Mouse (Mus musculus): ENCODE results near the gene Mphosph9.

Mphosph9 gene

DNA sequence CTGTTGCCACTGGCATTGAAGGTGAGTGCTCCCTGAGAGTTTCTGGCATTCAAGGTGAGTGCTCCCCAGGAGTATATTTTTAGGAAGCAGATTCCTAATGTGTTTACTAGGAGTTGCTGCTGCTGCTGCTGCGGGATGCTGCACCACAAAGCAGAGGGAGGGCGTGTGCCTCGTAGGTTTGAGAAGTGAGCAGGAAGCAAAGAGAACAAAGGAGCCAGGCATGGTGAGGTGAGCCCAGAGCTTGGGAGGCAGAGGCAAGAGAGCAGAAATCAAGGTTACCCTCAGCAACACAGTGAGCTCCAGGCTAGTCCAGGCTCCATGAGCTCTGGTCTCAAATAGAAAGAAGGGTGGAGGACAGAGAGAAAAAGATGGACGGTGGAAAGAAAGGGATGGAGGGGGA is 64.5 kb downstream of the Mphosph9 start:
- no peak for DNase-seq

DNA sequence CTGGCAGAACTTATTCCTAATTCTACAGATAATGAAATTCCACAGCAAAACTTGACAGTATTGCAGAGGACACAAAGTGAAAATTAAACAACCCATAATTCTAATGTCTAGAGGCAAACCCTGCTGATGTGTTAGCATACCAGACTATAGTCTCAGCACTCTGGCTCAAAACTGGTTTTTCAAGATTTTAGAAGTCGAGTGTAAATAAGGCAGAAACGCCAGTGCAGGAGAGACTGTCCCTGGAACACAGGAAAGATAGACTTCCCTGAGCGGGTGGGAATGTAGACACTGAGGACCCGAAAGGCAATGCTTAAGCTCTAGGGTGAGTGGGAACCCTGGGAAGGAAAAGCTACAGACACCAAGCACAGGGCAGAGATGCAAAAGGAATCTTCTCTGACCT is 65.7 kb downstream of the Mphosph9 start:
- DNase-seq, result no peak

DNA sequence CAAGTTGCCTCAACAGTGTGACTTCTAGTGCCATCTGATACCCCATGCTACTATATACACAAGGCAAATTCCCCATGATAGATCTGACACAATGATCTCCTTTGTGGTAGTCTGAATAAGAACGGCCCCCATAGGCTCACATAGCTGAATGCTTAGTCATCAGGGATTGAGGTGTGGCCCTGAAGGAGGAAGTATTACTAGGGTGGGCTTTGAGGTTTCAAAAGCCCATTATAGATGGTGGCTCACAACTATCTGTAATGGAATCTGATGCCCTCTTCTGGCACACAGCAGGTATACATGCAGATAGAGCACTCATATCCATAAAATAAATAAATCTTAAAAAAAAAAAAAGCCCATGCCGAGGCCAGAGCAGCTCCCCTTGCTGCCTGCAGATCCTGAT is 68.6 kb downstream of the Mphosph9 start:
- no peak for DNase-seq

DNA sequence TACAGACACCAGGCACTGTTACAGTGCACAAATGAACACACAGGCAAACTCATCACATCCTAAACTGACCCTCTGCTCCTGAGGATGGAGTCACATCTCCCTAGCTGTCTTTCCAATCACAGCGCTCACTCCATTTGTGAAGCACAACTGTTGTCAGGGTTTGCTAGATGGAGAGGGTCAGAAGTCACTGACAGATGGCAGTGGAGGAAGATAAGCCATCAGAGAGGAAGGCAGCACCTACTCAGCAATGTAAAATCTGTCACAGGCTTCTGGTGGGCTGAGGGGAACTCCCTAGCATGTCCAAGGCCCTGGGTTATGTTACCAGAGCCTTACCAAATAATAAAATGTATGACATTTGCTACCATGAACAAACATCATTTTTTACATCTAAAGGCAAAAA is 69.7 kb downstream of the Mphosph9 start:
- DNase-seq, result no peak

DNA sequence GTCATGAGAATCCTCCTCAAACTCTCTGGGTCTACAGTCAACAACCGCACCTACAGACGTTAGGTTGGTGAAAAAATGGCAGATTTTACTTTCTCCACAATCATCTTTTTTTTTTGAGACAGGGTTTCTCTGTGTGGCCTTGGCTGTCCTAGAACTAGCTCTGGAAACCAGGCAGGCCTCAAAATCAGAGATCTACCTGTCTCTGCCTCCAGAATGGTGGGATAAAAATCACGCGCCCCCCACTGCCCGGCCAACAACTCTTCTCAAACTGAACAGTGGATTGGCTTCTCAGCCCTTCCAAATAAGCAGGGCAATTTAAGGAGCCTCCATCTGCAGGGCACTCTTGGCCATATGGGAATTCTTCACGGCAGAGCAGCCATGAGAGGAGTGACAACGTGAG is 72.6 kb downstream of the Mphosph9 start:
- no peak for DNase-seq

DNA sequence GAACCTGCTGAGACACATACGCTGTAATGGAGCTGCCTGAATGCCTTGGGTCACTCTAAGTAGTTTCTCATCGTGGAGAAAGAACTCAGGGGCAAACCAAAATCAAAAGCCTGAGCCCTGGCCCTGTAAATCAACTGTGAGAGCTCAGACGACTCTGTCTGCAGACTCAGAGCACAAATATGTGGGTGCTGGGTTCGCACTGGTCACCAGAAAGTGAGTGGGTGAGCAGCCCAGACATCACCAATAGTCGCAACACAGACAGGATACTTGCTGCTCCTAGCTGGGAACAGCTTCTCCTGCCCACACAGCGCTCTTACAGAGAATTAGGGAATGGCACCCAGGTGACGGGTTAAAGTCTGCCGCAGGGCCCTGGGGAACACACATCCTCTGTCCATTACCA is 74.2 kb downstream of the Mphosph9 start:
- no peak for DNase-seq

DNA sequence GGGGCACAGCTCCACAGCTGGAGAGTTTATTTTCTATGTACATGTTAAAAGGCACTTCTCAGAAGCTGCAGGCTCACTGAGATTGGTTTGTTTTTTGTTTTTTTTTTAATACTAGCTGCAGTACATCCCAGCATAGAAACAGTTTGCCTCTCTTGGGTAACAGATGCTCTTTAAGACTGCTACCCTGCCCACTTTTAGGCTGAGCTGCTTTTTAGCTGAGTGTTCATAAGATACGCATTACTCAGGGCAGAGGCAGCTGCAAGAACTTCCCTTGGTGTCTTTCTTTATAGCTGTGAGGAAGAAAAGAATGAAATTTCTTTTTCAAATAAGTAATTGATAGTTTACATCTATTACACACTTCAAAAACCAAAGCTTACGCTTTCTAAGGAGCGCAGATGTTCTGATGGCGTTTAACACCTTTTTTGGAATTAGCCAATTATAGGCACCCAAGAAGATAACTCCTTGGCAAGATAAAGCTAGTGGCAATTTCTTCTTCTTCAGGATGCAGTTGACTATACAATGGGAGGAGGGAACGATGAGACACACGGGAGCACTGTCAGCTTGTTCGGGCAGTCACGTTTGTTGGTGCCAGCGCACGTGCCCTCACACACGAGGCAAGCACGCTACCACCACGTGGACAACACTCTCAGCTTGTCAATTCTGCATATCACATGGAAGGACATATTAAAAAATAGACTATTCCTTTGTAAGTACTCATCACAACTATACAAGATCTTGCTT is 75.0 kb downstream of the Mphosph9 start:
- DNase-seq, result no peak

DNA sequence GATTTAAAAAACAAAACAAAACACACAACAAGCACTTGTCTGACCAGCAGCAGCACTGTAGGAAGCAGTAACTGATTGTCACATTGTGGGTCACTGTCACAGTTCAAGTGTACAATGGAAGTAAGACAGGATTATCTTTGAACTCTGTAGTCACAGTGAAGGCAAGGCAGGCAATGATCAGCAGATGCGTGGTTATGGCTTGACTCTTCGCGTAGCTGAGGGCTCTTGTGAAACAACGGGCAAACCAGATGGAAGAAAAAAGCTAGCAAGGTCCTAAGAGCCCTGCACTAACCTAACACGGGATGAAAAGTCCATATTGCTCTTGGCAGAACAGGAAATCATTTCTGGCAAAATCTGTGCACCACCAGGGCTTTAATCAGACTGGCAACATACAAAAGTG is 76.7 kb downstream of the Mphosph9 start:
- no peak for DNase-seq

DNA sequence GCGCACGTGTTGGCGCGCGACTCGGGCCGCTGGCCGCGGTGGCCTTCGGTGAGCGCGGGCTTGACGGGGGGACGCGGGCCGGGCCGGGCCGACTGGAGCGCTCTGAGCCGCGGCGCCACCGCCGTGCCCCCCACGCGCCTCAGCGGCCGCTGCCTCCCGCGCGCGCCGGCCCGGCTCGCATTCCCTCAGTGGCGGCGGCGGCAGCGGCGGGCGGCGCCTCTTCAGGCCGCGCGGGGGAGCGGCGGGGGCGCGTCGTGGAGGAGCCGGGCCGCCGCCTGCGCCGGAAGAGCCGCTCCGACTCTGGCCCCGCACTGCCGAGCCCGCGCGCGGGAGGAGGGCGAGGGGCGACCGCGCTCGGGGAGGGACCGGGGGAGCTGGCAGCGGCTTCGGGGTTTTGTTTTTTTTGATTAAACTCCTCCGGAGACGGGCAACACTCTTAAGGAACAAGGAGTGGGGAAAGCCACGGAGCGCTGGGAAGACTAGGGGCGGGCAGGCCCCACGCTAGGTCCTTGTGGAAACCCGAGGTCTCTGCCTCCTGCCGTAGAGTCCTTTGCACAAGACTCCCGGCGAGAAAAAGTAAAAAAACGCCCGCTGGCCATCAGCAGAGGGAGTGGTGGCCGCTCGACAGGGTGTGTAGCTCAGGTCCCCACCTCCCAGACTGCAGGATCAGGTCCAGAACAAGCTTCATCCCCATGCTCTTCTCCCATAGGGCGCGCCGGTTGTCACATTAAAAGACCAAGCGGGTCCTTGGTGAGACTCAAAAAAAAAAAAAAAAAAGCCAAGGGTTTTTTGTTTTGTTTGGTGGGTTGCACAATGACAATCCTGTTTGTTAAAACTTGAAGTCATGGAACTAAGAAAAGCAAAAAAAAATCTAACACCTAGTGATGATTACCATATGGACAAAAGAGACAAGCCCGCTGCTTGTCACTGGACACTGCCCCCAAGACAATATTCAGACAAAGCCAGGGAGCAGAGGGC is 77.9 kb downstream of the Mphosph9 start, which contains the start of gene Pitpnm2:
TSS of gene Pitpnm2 (minus strand) at position 147 of the 978 bp plus-strand sequence.
- DNase-seq, result peak; percentile 70 to 83

DNA sequence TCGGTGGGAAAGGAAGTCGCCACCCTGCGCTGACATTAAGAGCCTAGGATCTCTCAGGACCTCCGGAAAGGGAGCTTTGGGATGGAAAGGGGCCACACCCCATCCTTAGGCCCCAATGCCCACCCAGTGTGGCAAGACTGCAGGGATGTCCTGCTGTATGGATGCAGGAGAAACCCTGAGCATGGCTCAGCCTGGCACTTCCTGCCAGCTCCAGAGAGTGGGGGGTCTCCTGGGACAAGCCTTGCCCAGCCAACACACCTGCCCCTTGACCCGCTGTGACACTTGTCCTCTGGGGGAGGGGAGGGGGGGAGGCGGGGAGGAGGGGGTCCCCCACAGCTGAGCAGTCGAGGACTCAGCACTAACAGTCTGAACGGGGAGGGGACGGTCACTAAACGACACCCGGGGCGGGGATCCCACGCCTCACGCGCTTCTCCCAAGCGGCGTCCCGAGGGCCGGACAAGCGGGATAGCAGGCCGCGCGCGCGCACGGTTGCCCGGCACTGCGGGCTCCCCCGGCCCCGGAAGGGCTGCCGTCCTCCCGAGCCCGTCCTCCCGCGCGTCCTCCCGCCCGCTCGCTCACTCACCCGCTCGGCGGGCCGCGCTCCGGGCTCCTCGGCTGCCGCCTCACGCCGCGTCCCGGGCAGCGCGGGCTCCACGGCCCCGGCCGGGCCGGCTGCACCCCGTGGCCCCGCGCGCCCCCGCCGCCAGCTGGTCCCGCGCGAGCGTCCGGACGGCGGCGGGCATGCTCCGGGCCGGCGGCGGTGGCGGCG is 78.7 kb downstream of the Mphosph9 start:
- DNase-seq, result peak; percentile 77 to 79

DNA sequence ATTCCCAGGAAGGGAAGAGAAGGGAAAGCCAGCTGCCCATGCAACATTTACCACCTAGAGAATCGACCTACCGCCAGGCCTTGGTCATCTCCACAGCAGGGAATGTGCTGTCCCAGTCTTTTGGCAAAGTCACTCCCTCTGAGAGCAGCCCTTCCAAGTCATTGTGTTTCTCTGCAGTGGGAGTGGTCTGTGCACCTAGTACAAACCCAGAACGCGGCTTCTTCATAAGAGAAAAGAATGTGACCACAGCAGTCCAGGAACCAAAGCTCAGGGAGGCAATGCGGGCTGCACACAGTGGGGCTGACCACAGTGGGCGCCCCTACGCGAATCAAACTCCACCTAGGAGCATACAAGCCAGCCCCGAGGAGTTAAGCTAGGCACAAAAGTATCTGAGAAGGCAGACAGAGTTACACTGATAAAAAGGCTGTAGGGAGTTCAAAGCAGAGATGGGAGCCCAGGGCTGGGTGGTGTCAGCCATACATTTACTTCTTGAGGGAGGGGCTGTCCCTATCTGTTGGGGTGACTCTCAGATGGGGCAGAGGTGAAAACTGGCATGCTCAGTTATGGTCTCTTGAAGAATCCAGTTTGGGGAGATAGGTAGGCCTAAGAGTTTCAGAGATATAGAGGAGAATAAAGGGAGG is 79.7 kb downstream of the Mphosph9 start:
- DNase-seq, result peak in 1 of 2 experiments; percentile 32

DNA sequence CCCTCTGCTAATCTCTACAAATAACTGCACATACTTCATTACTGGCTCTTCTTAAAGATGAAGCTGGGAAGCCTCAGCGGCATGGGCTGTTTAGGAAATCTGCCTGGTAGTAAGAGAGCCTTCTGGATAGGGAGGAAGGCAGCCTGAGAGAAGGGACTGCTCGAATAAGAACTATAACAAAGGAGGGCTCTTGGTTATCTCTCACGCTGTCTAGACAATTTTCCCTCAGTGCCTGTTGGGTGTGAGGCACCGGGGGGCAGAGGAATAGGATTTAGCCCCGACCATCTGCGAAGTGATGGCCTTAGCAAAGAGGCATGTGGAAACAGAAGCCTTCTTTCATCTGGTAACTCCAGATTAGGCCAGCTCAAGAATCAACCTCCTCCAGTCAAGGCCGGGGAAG is 80.5 kb downstream of the Mphosph9 start:
- DNase-seq, result no peak

DNA sequence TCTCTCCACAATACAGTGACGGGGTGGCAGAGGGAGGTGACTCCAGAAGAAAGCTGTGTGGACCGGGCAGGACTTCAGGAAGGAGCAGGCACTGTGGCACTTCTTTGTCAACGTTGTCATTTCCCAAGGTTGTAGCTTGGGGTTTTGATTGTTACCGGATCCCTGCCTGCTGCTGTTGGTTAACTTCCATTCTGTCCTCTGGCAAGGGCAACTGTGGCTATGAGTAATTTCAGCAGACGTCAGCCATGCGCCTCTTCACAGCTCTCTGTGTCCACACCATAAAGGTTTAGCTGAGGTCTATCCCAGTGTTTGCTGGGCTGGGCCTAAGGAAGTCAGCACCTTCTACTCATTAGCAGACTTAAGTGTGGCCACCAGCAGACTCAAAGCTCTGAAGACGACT is 82.9 kb downstream of the Mphosph9 start:
- DNase-seq, result no peak

DNA sequence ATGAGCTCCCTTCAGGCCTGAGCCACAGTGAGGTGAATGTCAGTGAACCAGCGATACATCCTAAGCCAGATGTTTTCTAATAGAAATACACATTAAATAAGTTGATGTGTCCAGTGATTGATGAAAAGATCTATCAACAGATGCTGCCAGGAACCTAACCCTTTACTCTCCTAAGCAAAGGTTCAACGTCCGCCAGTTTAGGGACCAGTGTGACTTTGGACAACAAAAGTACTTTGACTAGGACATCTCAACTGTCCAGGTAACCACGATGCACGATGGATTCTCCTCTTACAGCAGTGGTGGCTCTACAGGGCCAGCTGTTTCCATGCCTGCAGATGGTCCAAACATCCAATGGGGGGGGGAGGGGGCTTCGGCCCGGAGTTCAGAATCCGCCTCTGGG is 83.3 kb downstream of the Mphosph9 start:
- DNase-seq, result no peak

DNA sequence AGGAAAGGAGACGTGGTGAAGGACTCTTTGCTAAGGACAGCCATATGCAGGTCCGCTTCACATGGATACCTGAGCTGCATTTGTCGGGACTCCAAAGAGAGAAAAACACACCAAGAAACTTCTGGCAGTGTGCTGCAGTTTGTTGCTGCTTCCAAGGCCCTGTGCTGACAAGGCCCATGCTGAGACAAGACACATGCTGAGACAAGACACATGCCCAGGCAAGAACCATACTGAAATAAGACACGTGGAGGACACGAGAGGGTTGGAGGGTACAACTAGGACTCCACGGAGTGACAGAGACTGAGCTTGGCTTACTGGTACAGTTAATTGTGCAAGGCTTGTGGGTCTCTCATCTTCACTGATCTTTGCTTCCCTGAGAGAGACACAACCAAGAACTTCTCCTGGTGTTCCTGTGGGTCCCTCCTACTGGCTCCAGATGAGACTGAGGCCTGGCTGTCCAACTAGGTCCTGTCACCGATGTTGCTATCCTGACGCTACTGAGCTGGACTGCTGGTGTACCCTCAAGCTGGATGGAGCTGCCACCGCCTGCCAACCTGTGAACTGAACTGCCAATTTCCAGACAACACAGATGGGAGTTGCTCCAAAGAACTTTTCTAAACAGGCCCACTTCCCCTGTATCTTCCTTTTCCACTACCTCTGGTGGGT is 84.4 kb downstream of the Mphosph9 start:
- no peak for DNase-seq

DNA sequence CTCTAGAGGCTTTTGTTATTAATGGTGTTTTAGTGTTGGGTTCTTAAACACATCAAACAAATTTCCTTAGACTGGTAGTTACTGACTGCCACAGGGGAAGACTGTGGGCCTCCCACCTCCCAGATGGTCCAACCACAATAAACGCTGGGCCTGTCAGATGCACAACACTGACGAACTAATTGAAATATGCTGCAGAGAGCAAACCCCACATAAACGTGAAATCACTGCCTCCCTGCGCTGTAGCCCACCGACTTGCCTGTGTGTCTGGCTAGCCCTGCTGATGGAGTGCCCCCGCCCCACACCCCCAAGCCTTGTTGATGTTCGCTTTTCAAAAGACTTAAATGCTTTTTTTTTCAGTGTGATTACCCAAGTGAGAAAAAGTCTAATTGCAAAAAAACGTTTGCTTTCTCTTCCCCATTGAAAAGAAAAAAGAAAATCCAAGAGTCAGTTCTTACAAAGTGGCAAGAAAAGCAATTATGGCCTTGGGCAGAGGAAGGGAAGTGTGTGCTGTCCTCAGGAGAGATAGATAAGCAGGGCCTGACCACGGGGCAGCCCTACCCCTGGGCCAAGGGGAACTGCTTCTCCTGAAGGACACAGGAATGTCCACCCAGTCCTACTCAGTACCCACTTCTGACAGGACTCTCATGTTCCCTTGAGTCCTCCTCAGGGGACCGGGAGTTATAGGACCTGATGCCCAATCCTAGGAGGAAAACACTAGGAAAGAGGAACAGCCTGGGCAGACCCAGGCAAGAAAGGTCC is 85.9 kb downstream of the Mphosph9 start:
- DNase-seq, result no peak

DNA sequence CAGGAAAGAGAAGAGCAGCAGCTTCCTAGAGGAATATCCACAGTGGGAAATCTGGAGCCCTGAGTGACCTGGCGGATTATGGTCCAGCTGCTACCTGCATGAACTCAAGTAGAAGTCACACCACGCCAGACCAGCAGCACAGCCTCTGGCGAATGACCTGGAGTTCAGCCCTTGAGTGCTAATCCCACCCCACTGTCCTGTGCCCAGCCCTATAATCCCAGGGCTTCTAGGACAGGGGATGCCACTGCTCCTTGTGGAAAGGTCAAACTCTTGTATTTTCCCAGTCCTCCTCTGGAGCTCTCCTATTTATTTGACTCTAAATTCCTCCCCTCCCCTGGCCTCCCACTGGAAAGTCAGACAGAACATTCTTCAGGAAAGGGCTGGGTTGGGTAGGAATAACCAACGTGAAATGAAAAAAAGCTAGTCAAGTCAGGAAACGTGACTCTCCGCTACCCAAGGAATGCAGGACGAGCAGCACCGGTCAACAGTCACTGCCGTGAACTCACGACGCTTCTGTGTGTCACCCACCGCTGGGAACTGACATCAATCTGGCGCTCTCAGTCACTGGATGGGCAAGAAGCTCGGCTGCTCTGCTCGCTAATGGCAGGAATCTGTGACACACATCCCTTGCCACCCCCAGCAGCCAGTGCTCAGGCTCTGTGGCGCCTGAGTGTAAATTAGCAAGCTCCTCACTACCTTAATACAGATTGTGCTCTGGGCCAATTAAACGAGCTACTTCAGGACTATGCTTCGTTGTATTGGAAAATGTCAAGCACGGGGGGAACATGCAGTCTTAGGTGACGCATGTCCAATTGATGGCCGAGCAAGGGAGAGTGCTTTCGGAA is 86.7 kb downstream of the Mphosph9 start:
- DNase-seq, result peak in 1 of 2 experiments; percentile 35

DNA sequence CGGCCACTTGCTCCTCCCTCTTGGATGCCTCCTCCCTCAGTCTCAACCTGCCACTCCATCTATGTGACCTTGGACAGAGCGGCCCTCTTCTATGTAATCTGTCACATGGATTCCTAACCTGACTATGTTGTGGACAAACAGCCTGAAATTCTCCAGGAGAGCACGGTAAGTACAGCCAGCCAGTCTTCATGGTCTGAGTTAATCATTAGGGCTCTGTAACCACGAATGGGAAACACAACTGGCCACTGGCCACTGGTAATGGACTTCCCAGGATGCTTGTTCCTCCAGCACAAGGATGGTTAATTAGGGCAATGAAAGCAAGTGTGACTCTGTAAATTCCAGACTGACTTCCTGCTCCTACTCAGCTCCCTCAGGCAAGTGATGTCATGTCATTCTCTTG is 91.6 kb downstream of the Mphosph9 start:
- no peak for DNase-seq

DNA sequence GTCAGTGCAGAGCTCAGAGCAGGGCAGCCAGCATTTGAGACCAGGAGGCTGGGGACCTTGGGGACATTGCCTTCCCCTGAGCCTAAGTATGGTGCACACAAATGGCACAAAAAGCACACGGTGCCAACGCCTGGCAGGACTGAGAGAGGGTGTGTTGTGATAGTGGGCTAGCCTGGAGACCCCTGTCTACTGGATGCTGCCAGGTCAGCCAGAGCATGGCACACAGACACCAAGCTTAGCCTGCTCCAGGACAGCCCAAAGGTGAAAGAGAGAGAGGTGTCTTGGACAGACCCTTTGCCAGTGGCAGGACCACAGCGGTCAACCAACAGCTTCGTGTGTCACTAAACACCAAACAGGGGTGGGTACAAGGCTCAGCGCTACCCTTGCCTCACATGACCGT is 93.0 kb downstream of the Mphosph9 start:
- no peak for DNase-seq
